Mouse (Mus musculus) heart, postnatal 36 days (tissue): Measurements from ENCODE around the gene Sh3gl1. TPM values are rescaled to one million over a fixed set of nuclear protein-coding genes. Genes with fewer than 3 reads are reported as not detected.
A peak's percentile ranks its signal among the peaks of the same experiment; 100 is the strongest.

ENCODE experiments used
- DNase-seq, 2 experiments: peaks; one replicate each; pipeline ENCODE4 v3.0.0; 2021 to 2022
- intact Hi-C: fragments of 180-260 bp; cut with DNase I; formaldehyde crosslinking; loops from one replicate; pipeline ENCODE4 v1.15.1; 2025
- total RNA-seq, 2 experiments: library from RNA; stranded (reverse); gene quantifications; 2 replicates each; pipeline ENCODE4 v1.2.3; 2021

Sh3gl1 gene
- total RNA-seq, 2 experiments from 2014 or later, result 15.4 to 17.3 TPM

- intact Hi-C loops, result no loop called here
- no peak for DNase-seq
These were observed 14.1 kb downstream of the Sh3gl1 start for GRCm38 (mm10) chr17:56022131-56022988.

GRCm38 (mm10) chr17:56021161-56021910 lies 15.1 kb downstream of the Sh3gl1 start:
- DNase-seq, result no peak
- intact Hi-C loops, result no loop called here

- intact Hi-C loops, result no loop called here
- DNase-seq, result no peak
These were observed 15.9 kb downstream of the Sh3gl1 start for GRCm38 (mm10) chr17:56020400-56021084.

- intact Hi-C loops, result no loop called here
These were observed 17.9 kb downstream of the Sh3gl1 start for GRCm38 (mm10) chr17:56018347-56019131.

GRCm38 (mm10) chr17:56017848-56018247 lies 18.6 kb downstream of the Sh3gl1 start:
- intact Hi-C loops, result no loop called here

More at GRCm38 (mm10) chr17:56018347-56019131, 17.9 kb downstream of the Sh3gl1 start:
- peak in 1 of 2 experiments; percentile 55 for DNase-seq

GRCm38 (mm10) chr17:56016793-56017785 lies 19.3 kb downstream of the Sh3gl1 start:
- intact Hi-C loops, result no loop called here
- DNase-seq, result no peak

More at GRCm38 (mm10) chr17:56017848-56018247, 18.6 kb downstream of the Sh3gl1 start:
- DNase-seq, result no peak

- intact Hi-C loops, result no loop called here
- DNase-seq, result no peak
These were observed 20.1 kb downstream of the Sh3gl1 start for GRCm38 (mm10) chr17:56016382-56016781.

GRCm38 (mm10) chr17:56015293-56015692 lies 21.1 kb downstream of the Sh3gl1 start:
- intact Hi-C loops, result no loop called here
- DNase-seq, result no peak

GRCm38 (mm10) chr17:56011441-56011840 lies 25.0 kb downstream of the Sh3gl1 start:
- intact Hi-C loops, result no loop called here
- DNase-seq, result no peak

GRCm38 (mm10) chr17:56010681-56011080 lies 25.8 kb downstream of the Sh3gl1 start:
- intact Hi-C loops, result loop anchor here (1.0 kb wide), 1 partner anchor 34 kb away; no protein-coding TSS in a partner anchor
- peak; percentile 82 to 88 for DNase-seq

GRCm38 (mm10) chr17:56010255-56010654 lies 26.2 kb downstream of the Sh3gl1 start:
- no peak for DNase-seq
- intact Hi-C loops, result loop anchor here (1.0 kb wide), 1 partner anchor 34 kb away; no protein-coding TSS in a partner anchor

GRCm38 (mm10) chr17:56009962-56010240 lies 26.5 kb downstream of the Sh3gl1 start:
- intact Hi-C loops, result loop anchor here (1.0 to 5.0 kb wide), 2 partner anchors 34 to 53 kb away; partner anchors contain the start of gene Yju2
- DNase-seq, result no peak

GRCm38 (mm10) chr17:56009088-56009961 lies 27.1 kb downstream of the Sh3gl1 start:
- intact Hi-C loops, result loop anchor here (5.0 kb wide), 1 partner anchor 52 kb away; the partner anchor contains the start of gene Yju2

GRCm38 (mm10) chr17:56008356-56009087 lies 27.9 kb downstream of the Sh3gl1 start:
- intact Hi-C loops, result loop anchor here (5.0 kb wide), 1 partner anchor 51 kb away; the partner anchor contains the start of gene Yju2
- DNase-seq, result peak; percentile 87 to 88

More at GRCm38 (mm10) chr17:56009088-56009961, 27.1 kb downstream of the Sh3gl1 start:
- peak; percentile 86 to 92 for DNase-seq

- intact Hi-C loops, result loop anchor here (5.0 kb wide), 1 partner anchor 50 kb away; the partner anchor contains the start of gene Yju2
- no peak for DNase-seq
These were observed 28.7 kb downstream of the Sh3gl1 start for GRCm38 (mm10) chr17:56007444-56008355.

- intact Hi-C loops, result loop anchor here (5.0 kb wide), 1 partner anchor 50 kb away; the partner anchor contains the start of gene Yju2
- DNase-seq, result no peak
These were observed 29.5 kb downstream of the Sh3gl1 start for GRCm38 (mm10) chr17:56006956-56007355.
